Mouse (Mus musculus) left cerebral cortex, postnatal 36 days (tissue): ENCODE data around the gene Atf7ip. TPM values are rescaled to one million over a fixed set of nuclear protein-coding genes. Genes with fewer than 3 reads are reported as not detected.

Source experiments
- DNase-seq, 2 experiments: peaks; one replicate each; pipeline ENCODE4 v3.0.0; 2021 to 2022; ENCODE audit warnings: low spot score in 2 of 2, mixed read lengths in 1 of 2
- intact Hi-C: fragments of 180-260 bp; cut with DNase I; formaldehyde crosslinking; loops from one replicate; pipeline ENCODE4 v1.15.1; 2025
- total RNA-seq, 2 experiments: library from RNA; stranded (reverse); gene quantifications; 2 replicates each; pipeline ENCODE4 v1.2.3; 2021

Atf7ip gene
- total RNA-seq, 2 experiments from 2014 or later = 102 to 125 TPM

DNA sequence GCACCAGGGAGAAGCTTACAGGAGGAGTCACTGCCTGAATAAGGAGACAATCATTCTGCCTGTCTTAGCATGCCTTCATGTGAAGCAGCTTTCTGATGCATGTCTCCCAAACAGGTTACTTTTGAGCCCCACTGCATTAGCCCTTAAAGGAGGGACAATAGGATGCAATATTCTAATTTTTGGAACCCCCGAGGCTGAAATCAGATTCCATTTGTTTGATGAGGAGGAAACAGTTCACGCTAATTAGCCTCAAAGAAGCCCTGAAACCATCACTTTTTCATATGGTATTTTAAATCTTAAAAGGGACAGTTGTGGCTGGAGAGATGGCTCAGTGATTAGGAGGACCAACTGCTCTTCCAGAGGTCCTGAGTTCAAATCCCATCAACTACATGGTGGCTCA, 22.4 kb upstream of the Atf7ip start:
- no peak for DNase-seq
- intact Hi-C loops = no loop called here

DNA sequence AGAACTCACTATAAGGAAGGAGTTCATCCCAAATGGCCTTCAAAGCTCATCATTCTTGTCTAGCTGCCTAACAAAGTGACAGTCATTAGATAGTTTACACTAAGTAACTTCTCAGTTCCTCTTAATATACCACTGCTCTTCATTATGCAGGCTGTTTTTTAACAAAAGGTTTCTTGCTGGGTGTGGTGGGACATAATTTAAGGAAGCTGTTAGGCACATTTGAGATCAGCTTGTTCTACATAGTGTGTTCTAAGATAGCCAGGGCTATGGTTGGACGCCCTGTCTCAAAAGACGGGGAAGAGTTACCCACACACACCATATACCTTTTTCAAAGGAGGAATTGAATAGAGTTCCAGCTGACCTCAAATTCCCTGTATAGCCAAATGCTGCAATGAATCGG, 21.9 kb upstream of the Atf7ip start:
- intact Hi-C loops = no loop called here

GRCm38 (mm10) chr6:136486166-136486565, 19.8 kb upstream of the Atf7ip start:
- intact Hi-C loops = no loop called here
- DNase-seq = no peak

More for the DNA sequence above, 21.9 kb upstream of the Atf7ip start:
- no peak for DNase-seq

DNA sequence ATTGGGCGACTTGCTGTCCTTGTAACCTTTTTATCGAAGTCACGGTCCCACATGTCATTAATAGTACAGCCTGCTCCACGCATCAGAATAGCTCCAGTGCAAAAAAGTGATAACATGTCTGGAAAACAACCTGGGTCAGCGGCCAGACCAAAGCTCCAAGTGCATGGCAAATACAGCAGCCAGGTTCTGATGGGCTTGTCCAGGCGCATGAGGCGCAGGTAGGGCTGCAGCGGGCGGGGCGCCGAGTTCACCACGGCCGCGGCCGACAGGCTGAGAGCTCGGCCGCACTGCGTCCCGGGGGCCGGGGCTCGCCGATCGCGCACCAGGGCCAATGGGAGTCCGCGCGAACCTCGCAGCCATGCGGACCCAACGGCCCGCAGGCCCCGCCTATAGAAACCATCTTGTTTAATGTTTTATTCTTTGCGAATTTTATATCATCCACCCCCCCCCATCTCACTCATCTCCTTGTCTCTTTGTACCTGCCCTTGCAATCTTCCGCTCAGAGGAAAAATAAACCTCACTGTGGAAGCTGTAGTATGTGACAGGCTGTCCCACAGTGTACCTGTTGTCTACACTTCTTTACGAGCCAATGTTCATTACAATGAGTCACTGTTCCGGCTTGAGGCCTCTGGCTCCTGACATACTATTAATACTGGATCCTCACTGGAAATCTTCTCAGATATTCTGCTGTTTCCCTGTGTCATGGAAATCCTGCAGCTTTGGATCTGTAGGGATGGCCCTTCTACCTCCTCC, 19.0 kb upstream of the Atf7ip start:
- no peak for DNase-seq

GRCm38 (mm10) chr6:136487554-136487950, 18.4 kb upstream of the Atf7ip start:
- DNase-seq = no peak
- intact Hi-C loops = no loop called here

More for the DNA sequence above, 19.0 kb upstream of the Atf7ip start:
- intact Hi-C loops = no loop called here

- intact Hi-C loops = no loop called here
Measured at GRCm38 (mm10) chr6:136489899-136490298, 16.1 kb upstream of the Atf7ip start.

GRCm38 (mm10) chr6:136490516-136491475, 15.2 kb upstream of the Atf7ip start:
- no peak for DNase-seq
- intact Hi-C loops = no loop called here

More at GRCm38 (mm10) chr6:136489899-136490298, 16.1 kb upstream of the Atf7ip start:
- DNase-seq = no peak

GRCm38 (mm10) chr6:136491631-136492030, 14.3 kb upstream of the Atf7ip start:
- intact Hi-C loops = no loop called here

DNA sequence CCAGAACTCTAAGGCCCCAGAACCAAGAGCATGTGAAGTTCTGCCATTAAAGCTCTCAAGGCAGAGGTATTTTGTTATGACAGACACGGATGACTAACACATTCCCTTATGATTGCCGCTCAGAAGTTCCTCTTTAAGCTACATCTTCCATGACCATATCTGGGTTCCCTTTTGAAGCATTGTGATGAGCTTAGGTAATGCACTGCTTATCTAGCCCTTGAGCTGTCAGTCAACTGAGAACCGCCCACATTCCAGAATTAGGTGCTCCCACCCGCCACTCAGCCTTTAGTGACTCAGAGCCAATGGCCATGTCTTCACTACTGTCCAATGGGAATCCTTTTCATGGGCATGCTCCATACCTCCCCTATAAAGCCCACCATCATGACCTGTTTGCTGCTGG, 13.7 kb upstream of the Atf7ip start:
- no peak for DNase-seq
- intact Hi-C loops = no loop called here

More at GRCm38 (mm10) chr6:136491631-136492030, 14.3 kb upstream of the Atf7ip start:
- no peak for DNase-seq

- DNase-seq = no peak
- intact Hi-C loops = no loop called here
Measured at GRCm38 (mm10) chr6:136493486-136493885, 12.5 kb upstream of the Atf7ip start.

DNA sequence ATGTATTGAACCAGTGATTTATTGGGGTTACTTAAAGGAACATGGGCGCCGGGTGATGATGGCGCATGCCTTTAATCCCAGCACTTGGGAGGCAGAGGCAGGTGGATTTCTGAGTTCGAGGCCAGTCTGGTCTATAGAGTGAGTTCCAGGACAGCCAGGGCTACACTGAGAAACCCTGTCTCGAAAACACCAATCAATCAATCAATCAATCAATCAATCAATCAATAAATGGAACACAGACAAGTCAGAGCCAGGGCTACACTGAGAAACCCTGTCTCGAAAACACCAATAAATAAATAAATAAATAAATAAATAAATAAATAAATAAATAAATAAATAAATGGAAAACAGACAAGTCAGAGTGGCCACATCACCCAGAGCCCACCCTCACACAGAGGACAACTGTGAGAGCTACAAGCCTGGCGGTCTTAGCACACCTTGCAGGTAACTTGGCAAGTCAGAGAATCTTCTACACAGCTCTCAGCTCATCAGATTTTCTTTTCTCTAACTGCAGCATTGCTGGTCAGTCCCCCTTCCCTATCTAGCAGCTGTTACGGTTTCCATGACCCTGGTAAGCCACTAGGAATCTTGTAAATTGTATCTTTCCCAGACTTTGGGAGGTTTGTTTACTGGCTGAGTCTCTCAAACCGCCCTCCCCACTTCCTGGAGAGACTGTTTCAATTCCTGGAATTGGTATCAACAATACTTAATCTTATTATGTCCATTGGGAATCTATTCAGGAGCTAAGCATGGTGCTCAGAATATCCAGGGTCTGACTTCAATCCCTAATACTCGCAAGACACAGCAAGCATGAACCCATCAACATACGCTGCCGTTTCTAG, 11.8 kb upstream of the Atf7ip start:
- intact Hi-C loops = no loop called here

GRCm38 (mm10) chr6:136495023-136495422, 10.9 kb upstream of the Atf7ip start:
- intact Hi-C loops = no loop called here
- no peak for DNase-seq

More for the DNA sequence above, 11.8 kb upstream of the Atf7ip start:
- DNase-seq = no peak

DNA sequence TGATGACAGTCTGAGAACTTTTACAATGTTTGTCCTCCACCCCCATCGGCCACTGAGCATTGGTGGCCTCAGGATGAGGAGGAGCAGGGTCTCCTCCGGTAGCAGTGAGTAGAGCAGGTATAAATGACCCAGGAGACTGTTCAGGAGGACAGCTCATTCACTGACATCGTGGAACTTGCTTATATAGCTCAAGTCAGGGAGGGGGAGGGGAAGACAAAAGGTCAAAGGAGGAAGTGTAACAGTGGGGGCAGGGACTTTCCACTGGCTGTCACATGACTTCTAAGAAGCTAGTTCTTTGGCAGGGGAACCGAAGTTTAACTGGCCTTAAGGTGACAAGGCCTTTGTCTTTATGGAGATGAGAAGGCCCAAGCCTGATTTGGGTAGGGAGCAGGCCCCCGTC, 8.2 kb upstream of the Atf7ip start:
- intact Hi-C loops = no loop called here
- DNase-seq = no peak

DNA sequence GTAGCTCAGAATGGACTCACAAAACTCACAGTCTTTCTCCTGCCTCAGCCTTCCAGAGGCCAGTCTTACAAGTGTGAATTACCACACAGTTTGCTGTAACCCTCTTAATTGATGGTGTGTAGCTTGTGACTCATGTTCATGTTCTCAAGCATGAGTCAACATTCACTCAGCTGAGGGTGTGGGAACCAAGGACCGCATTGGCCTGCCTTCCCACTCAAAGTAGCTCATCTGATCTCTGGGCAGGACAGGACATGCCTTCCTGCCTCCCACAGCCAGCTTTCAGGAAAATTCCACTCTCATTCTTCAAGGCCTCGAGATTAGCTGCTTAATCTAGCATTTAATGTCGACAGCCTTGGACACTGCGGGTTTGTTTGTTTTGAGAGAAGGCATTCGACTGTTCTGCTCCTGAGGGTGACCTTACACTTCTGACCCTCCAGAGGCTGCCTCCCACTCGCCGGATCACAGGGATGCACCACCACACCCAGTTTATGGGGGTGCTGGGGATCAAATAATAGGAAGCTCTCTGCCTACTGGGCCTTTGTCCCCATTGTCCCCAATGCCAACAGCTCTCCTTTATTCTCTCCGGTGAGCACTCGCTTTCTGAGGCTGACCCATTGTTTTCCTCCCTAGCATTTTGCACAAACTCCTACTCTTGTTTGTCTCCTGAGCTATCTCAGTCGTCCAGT, 6.5 kb upstream of the Atf7ip start:
- intact Hi-C loops = no loop called here
- DNase-seq = no peak

DNA sequence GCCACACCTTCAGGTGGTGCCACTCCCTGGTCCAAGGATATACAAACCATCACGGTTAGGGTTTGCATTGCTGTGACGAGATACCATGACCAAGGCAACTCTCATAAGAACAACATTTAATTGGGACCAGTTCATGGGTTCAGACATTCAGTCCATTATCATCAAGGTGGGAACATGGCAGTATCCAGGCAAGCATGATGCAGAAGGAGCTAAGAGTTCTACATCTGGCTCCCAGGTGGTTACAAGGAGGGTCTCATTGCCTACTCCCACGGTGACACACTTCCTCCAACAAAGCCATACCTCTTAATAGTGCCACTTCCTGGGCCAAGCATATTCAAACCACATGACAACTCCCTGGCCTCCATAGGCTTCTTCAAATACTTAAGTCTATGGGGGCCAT, 2.7 kb downstream of the Atf7ip start:
- no peak for DNase-seq
- intact Hi-C loops = no loop called here

- intact Hi-C loops = no loop called here
- DNase-seq = no peak
Measured at GRCm38 (mm10) chr6:136510945-136511344, 5.0 kb downstream of the Atf7ip start.

DNA sequence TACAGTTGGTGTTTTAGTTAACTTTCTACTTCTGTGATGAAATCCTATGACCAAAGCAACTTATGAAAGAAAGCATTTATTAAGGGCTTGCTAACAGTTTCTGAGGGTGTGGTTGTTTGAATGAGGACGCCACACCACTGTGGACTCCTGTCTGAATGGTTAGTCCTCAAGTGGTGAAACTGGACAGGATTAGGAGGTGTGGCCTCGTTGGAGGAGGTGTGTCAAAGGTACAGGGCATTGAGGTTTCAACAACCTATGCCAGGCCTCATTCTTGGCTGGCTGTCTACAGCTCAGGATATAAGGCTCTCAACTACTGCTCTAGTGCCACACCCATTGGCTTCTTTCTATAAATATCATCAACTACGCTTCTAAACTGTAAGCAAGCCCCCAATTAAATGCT, 6.4 kb downstream of the Atf7ip start:
- DNase-seq = no peak
- intact Hi-C loops = no loop called here

DNA sequence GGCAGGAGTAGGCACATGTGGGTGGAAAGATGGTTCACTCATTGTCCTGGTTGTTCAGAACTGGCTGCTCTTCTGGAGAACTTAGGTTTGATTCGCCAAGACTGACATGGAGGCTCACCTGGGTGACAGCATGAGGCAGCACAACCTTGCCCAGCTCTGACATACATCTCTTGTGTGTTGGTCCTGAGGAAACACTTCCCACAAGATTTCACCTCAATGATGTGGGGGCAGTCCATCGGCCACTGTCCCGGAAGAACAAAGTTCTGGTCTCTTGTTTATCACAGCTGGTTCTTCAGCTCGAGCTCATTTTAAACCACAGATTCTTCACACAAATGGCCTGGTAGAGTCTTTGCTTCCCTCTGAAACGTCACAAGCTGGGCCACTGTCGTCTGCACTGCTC, 10.7 kb downstream of the Atf7ip start:
- no peak for DNase-seq
- intact Hi-C loops = no loop called here

- intact Hi-C loops = no loop called here
- DNase-seq = no peak
Measured at GRCm38 (mm10) chr6:136517221-136517620, 11.3 kb downstream of the Atf7ip start.
